ENCODE assay signal across 29 mouse cellular contexts in genomic region chr7:135498565-135499186, GRCm38 (mm10). TPM values are rescaled to one million over a fixed set of nuclear protein-coding genes. Genes with fewer than 3 reads are reported as not detected.
DNase-seq lines count a peak whose midpoint lies in the region; ATAC-seq lines count a peak whose summit lies in the region.
"Had no signal": no experiment of that assay in that cellular context is flagged by ENCODE, and none has a peak within 500 bp of the region (broad histone marks: within the 10 kb centered on the region; RNA-seq: fewer than 3 reads in every experiment).

No protein-coding gene starts in this region.

- no peak overlapping the region for H3K27ac ChIP-seq in midbrain, embryonic 13.5 days
- H3K27ac ChIP-seq: embryonic facial prominence, embryonic 10.5 days; embryonic facial prominence, embryonic 12.5 days; forebrain, embryonic 13.5 days; forebrain, embryonic 15.5 days had no signal

- WGBS in midbrain, embryonic 13.5 days, result 95% methylated on average over 3 of the region's 3 CpGs

- no peak overlapping the region for H3K4me3 ChIP-seq in midbrain, embryonic 13.5 days (replicated peaks)
- H3K4me3 ChIP-seq: embryonic facial prominence, embryonic 10.5 days; embryonic facial prominence, embryonic 12.5 days; forebrain, embryonic 13.5 days; forebrain, embryonic 15.5 days had no signal

- no peaks in the 10 kb centered on the region for H3K27me3 ChIP-seq in midbrain, embryonic 13.5 days
- H3K27me3 ChIP-seq: CH12.LX; embryonic facial prominence, embryonic 12.5 days; forebrain, embryonic 13.5 days; forebrain, embryonic 15.5 days; Patski had no signal

- H3K9me3 ChIP-seq in midbrain, embryonic 13.5 days, result no peaks in the 10 kb centered on the region
- H3K9me3 ChIP-seq: embryonic facial prominence, embryonic 10.5 days; embryonic facial prominence, embryonic 12.5 days; forebrain, embryonic 13.5 days; forebrain, embryonic 15.5 days; G1E had no signal

- no peak overlapping the region for H3K9ac ChIP-seq in midbrain, embryonic 13.5 days (replicated peaks)
- H3K9ac ChIP-seq: embryonic facial prominence, embryonic 12.5 days; forebrain, embryonic 13.5 days; forebrain, embryonic 15.5 days; forebrain, postnatal 0 days had no signal

- H3K4me2 ChIP-seq in midbrain, embryonic 13.5 days (replicated peaks), result no peak overlapping the region
- H3K4me2 ChIP-seq: embryonic facial prominence, embryonic 12.5 days; forebrain, embryonic 13.5 days; forebrain, embryonic 15.5 days had no signal

- H3K36me3 ChIP-seq in midbrain, embryonic 13.5 days, result no peaks in the 10 kb centered on the region
- H3K36me3 ChIP-seq: embryonic facial prominence, embryonic 10.5 days; embryonic facial prominence, embryonic 12.5 days; forebrain, embryonic 15.5 days; G1E had no signal

- ATAC-seq in megakaryocyte, adult 5-6 weeks (ENCODE audit: poor library complexity, severe bottlenecking), result peak; percentile 52; the same call in 1 of the 2 replicates
- ATAC-seq in midbrain, embryonic 13.5 days, result no peak
- ATAC-seq: activated CD4-positive, CD25-positive, alpha-beta regulatory T cell, adult 4 months; CD4-positive, CD25-positive, alpha-beta regulatory T cell, adult 4 months; forebrain, embryonic 13.5 days; forebrain, embryonic 15.5 days; forebrain, postnatal 0 days; Patski had no signal

- peak; percentile 23 for DNase-seq in testis, postnatal 10 days (ENCODE audit: low spot score)
- no peak for DNase-seq in testis, postnatal 14 days (ENCODE audit: low spot score)
- DNase-seq in adrenal gland, postnatal 36 days, result no peak
- DNase-seq: adrenal gland, adult 8-10 months; adrenal gland, postnatal 14 days; B cell, adult 2 months; cerebellum, adult 11 months; cerebellum, adult 18-20 months; cerebellum, adult 8-10 months; cerebellum, adult 9-11 months; cerebellum, postnatal 14 days; cerebellum, postnatal 36 days; forebrain, postnatal 0 days had no signal

- H3K4me1 ChIP-seq in midbrain, embryonic 13.5 days (replicated peaks), result no peaks in the 10 kb centered on the region
- H3K4me1 ChIP-seq: embryonic facial prominence, embryonic 10.5 days; embryonic facial prominence, embryonic 12.5 days; forebrain, embryonic 13.5 days; forebrain, embryonic 15.5 days had no signal

RNA-seq across cellular contexts. Expression of gene Clrn3, which starts 29.8 kb away (rescaled TPM):
- not detected in 2 replicates for total RNA-seq in megakaryocyte, adult 5-6 weeks (2015)
- 0.28 TPM in 1 of 2 replicates, not detected in the other for total RNA-seq in megakaryocyte, adult 5-6 weeks (2017)
- not detected for total RNA-seq in adrenal gland, postnatal 36 days (2021)
- not detected in 2 replicates for polyA plus RNA-seq in midbrain, embryonic 13.5 days (2015; fragmentation: Nextera tagmentation; extraction: Ambion mirVana)
- total RNA-seq: adrenal gland, adult 18-20 months; adrenal gland, adult 8-10 months; adrenal gland, postnatal 14 days; CH12.LX had no signal
- polyA plus RNA-seq: activated CD4-positive, CD25-positive, alpha-beta regulatory T cell, adult 4 months; brain, embryonic 14.5 days; CD4-positive, CD25-positive, alpha-beta regulatory T cell, adult 4 months; cortical plate, adult 2 months; embryonic facial prominence, embryonic 10.5 days; embryonic facial prominence, embryonic 12.5 days; embryonic facial prominence, embryonic 14.5 days; forebrain, embryonic 11.5 days; forebrain, embryonic 13.5 days; forebrain, embryonic 15.5 days; forebrain, postnatal 0 days; G1E; Patski had no signal

RNA-seq across cellular contexts. Expression of gene Ptpre, which starts 38.6 kb away (rescaled TPM):
- 86.4 and 88.1 TPM in 2 replicates for total RNA-seq in megakaryocyte, adult 5-6 weeks (2015)
- total RNA-seq in megakaryocyte, adult 5-6 weeks (2017), result 83.6 and 93.5 TPM in 2 replicates
- 1 to 10 TPM; 5.0 to 7.4 TPM for total RNA-seq in adrenal gland, postnatal 36 days (2021)
- polyA plus RNA-seq in midbrain, embryonic 13.5 days (2015; fragmentation: Nextera tagmentation; extraction: Ambion mirVana), result 3.7 and 4.4 TPM in 2 replicates

Comparison
In these comparisons a context has a peak if more than half of its experiments do, and no peak if none do; other contexts are left out.
1. RNA of gene Ptpre, which starts 38.6 kb away (total RNA-seq): 83.6 to 93.5 TPM in megakaryocyte, adult 5-6 weeks; 5.0 to 7.4 TPM in adrenal gland, postnatal 36 days; every median in the first group is over 10 times any median in the second.